Mouse (Mus musculus) skeletal muscle tissue, adult 2 months (tissue): Measurements from ENCODE around the gene Lsm14b.

ENCODE experiments used
- DNase-seq: peaks from one replicate; pipeline ENCODE4 v3.0.0-alpha.2; 2012; ENCODE audit warnings: low read depth, low spot score

Gene Lsm14b

GRCm38 (mm10) chr2:180017632-180018031 is 7.2 kb upstream of the Lsm14b start:
- no peak for DNase-seq

DNA sequence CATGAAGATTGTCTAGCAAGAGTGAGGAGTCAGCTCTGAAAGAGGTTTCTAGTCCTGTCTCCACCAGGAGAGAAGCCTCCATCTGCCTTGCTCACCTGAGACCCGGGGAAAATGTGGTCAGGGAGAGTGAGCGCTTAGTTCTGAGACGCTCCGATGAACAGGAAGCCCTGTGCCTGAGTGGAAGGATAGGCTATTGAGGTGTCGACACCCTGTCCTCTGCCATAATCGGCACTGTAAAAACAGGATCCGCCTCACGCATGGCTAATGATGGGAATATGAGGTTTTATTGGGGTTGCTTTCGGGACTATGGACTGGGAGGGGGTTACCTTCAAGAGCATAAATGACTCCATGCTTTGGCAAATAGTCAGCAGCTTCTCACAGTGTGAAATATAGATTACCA is 6.2 kb upstream of the Lsm14b start:
- DNase-seq: no peak

GRCm38 (mm10) chr2:180020091-180020661 is 4.6 kb upstream of the Lsm14b start:
- DNase-seq: peak; percentile 46

GRCm38 (mm10) chr2:180020919-180021318 is 3.9 kb upstream of the Lsm14b start:
- DNase-seq: no peak

GRCm38 (mm10) chr2:180022751-180023150 is 2.0 kb upstream of the Lsm14b start:
- peak; percentile 57 for DNase-seq

GRCm38 (mm10) chr2:180025135-180025860 is 511 bp downstream of the Lsm14b start:
- DNase-seq: no peak

GRCm38 (mm10) chr2:180025861-180026200 is 1.0 kb downstream of the Lsm14b start:
- DNase-seq: no peak

- DNase-seq: no peak
These were observed 3.0 kb downstream of the Lsm14b start for GRCm38 (mm10) chr2:180027768-180028167.

GRCm38 (mm10) chr2:180031270-180031669 is 6.5 kb downstream of the Lsm14b start:
- DNase-seq: no peak

- DNase-seq: no peak
These were observed 8.1 kb downstream of the Lsm14b start for GRCm38 (mm10) chr2:180032925-180033324.

DNA sequence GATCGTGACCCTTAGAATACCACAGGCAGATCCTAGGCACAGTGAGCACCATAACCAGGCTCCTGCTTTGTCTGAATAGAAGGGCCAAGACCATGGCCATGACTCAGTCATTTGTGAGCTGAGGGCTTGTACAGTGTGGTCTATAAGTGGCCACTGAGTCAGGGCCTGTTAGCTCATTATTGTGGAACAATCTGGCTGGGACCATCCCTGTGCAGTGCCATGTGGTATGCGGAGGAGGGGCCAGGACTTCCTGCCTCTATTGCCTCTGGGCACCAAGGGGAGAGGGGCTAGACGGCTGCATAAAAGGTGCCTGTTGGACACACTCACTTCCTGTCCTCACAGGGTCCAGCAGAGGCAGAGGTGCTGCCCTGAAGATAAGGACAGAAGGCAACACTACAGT is 9.2 kb downstream of the Lsm14b start:
- DNase-seq: no peak

GRCm38 (mm10) chr2:180034753-180035152 is 10.0 kb downstream of the Lsm14b start:
- no peak for DNase-seq

DNA sequence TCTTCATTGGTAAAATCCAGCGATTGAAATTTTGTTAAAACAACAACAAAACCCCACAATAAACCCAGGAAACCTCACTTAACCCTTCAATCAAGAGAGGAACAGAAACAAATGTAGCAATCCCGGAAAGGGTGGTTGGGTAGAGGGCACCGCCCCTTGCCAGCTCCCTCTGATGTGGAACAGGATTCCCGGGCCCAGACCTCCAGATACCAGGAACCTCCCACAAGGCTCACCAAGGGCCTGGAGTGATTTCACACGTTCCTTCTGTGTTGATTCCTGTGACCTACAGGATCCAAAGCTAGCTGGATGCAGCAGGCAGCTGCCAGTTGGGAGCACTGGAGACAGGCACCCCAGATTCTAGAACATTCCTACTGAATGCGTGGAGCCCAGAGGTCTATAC is 15.6 kb downstream of the Lsm14b start:
- no peak for DNase-seq

- DNase-seq: no peak
These were observed 16.9 kb downstream of the Lsm14b start for GRCm38 (mm10) chr2:180041577-180042255.

DNA sequence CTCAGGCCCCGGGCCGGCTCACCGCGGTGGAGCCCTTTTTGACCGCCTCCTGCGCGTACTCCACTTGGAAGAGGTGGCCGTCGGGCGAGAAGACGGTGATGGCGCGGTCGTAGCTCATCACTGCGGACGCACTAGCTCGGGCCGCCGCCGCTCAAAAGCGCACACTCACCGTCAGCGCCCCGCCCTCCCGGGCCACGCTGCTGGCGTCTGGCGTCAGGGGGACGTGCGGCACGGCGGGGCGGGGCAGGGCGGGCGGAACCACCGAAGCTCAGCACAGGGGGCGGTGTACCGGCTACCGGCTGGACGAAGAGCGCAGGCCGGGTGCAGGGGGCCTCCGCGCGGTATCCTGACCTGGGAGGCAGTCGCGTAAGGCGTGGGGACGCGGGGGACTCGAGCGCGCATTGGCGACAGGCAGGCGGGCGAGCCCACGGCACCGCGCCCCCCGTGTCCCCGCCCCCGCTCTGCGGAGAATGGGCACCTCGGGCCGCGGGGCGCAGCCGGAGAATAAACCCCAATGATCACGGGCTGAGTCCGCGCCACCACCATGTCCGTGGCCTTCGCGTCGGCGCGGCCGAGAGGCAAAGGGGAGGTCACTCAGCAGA is 17.6 kb downstream of the Lsm14b start, which contains the start of the genes Psma7 and Ss18l1:
Gene Psma7 (minus strand): TSS at position 178 of the 602 bp plus-strand sequence.
Gene Ss18l1 (plus strand): TSS at position 254 of the 602 bp plus-strand sequence.
- DNase-seq: peak; percentile 74

DNA sequence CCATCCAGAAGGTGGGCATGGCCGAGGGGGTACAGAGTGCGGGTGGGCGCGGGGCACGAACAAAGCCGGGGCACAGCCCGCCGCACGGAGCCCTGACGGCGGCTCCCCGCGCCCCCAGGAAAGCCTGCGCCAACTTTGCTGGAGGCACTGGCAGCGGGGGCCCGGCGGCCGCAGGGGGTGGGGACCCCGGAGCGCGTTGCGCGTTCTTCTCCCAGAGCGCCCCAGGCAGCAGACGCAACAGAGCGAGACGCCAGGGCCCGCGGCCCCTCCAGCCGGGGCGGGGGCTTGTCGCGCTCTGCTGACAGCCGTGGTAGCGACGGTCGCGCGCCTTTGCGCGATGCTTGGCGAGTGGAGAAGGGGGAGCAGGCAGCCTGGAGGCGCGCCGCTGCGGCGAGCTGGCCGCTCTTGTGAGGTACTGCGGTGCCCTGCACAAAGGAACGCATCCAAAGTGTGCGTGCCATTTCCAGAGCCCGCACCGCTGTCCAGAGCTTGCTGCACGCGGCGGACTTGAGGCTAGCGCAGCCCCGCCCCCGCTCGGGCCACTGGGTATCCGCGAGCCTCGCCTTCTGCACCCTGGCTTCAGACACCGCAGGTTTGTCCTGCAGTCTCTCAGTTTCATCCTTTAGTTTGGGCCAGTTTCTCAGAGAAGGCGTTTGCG is 18.2 kb downstream of the Lsm14b start:
- DNase-seq: no peak

GRCm38 (mm10) chr2:180045283-180045682 is 20.5 kb downstream of the Lsm14b start:
- peak; percentile 39 for DNase-seq

DNA sequence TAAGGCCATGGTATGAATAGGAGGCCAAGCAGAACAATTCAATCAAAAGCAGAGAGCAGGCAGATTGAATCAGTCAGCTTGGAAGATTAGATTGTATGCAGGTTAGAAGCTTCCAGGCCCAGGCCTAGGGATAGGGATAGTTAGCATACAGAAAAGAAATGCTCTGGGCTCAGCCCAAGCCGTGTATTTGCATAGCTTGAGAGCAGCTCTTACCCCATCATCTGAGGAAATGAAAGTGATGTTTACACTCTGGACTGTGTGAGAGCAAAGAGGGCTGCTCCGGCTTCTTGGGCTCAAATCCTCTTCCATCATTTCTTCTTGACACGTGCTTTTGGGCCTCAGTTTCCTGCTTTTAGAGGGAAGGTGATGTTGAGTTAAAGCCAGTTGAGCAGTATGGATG is 22.8 kb downstream of the Lsm14b start:
- no peak for DNase-seq

GRCm38 (mm10) chr2:180047980-180048635 is 23.3 kb downstream of the Lsm14b start:
- no peak for DNase-seq

- peak; percentile 68 for DNase-seq
These were observed 26.2 kb downstream of the Lsm14b start for GRCm38 (mm10) chr2:180050986-180051385.

- no peak for DNase-seq
These were observed 27.4 kb downstream of the Lsm14b start for GRCm38 (mm10) chr2:180051986-180052733.
